Mouse (Mus musculus): ENCODE data around the gene Gm49320.

DNA sequence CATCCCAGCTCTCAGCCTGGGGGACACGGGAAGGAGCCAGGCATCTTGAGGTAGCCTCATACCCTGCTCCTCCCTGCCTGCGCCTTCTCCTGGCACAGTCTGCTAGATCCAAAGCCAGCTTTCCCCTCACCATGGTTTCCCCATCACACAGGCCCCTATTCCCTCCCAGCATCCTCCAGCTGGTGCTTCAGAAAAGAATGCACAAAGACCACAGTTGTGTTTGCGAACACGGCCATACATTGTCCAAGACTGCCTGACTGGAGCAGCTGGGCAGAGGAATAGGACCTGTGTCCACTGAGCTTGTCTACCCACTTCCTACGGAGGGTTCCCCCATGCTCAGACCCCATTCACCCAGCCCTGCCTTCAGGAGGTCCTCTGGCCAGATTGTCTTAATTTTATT is 46.4 kb upstream of the Gm49320 start:
- TF ChIP-seq EP300 (IDR thresholded peaks at IDR 0.05) (no peak), CTCF (IDR thresholded peaks at IDR 0.05) (no peak)

Measured in lung, postnatal 0 days (tissue).